Mouse (Mus musculus) myocyte (in vitro differentiated cells): ENCODE results near the gene Cadm4. TPM values are rescaled to one million over a fixed set of nuclear protein-coding genes. Genes with fewer than 3 reads are reported as not detected.

Source experiments
- H3K27me3 ChIP-seq: one replicate; pipeline ENCODE4 v1.6.1; 2011; ENCODE audit not compliant: control insufficient read depth, insufficient read depth, insufficient read length
- H3K36me3 ChIP-seq: one replicate; pipeline ENCODE4 v1.6.1; 2011; ENCODE audit not compliant: control insufficient read depth, insufficient read depth
- H3K4me2 ChIP-seq: one replicate; pipeline ENCODE4 v1.6.1; 2011; ENCODE audit warnings: low read depth, control low read depth
- H3K4me3 ChIP-seq: one replicate; pipeline ENCODE4 v1.5.1; 2011; ENCODE audit warnings: mild to moderate bottlenecking, control low read depth, moderate library complexity
- H3K79me2 ChIP-seq: one replicate; pipeline ENCODE4 v1.6.1; 2011; ENCODE audit not compliant: control insufficient read depth, insufficient read depth
- H3ac ChIP-seq: one replicate; pipeline ENCODE4 v1.6.1; 2011; ENCODE audit not compliant: control insufficient read depth, insufficient read length
- CEBPB ChIP-seq: IDR thresholded peaks from 2 replicates; pipeline ENCODE4 v1.6.1; 2011; ENCODE audit warnings: mild to moderate bottlenecking, moderate library complexity; ENCODE audit not compliant: poor library complexity, insufficient read depth, severe bottlenecking
- E2F4 ChIP-seq: IDR thresholded peaks from one replicate; pipeline ENCODE4 v1.6.1; 2011; ENCODE audit warnings: mild to moderate bottlenecking, control low read depth, moderate library complexity; ENCODE audit not compliant: insufficient read depth
- MAX ChIP-seq: IDR thresholded peaks from one replicate; pipeline ENCODE4 v1.6.1; 2011; ENCODE audit warnings: low read depth, mild to moderate bottlenecking, control low read depth
- MYOD1 ChIP-seq, 3 experiments: IDR thresholded peaks; one replicate each; pipeline ENCODE4 v1.6.1; 2011; ENCODE audit warnings: control low read depth in 2 of 3, low read depth in 2 of 3, mild to moderate bottlenecking in 2 of 3, moderate library complexity in 1 of 3; ENCODE audit not compliant: insufficient read length in 2 of 3, control insufficient read depth in 1 of 3
- MYOG ChIP-seq, 3 experiments: IDR thresholded peaks; one replicate each; pipeline ENCODE4 v1.6.1; 2011; ENCODE audit warnings: control low read depth in 2 of 3, low read depth in 2 of 3, mild to moderate bottlenecking in 2 of 3; ENCODE audit not compliant: insufficient read length in 2 of 3, control insufficient read depth in 1 of 3, insufficient read depth in 1 of 3
- POLR2A ChIP-seq: IDR thresholded peaks from one replicate; pipeline ENCODE4 v1.6.1; 2011; ENCODE audit warnings: low read depth, mild to moderate bottlenecking, control low read depth, moderate library complexity; ENCODE audit not compliant: insufficient read length
- POLR2AphosphoS2 ChIP-seq: IDR thresholded peaks from one replicate; pipeline ENCODE4 v1.6.1; 2011; ENCODE audit warnings: low read depth, control low read depth; ENCODE audit not compliant: insufficient read length
- REST ChIP-seq: IDR thresholded peaks from one replicate; pipeline ENCODE4 v1.6.1; 2011; ENCODE audit warnings: mild to moderate bottlenecking, control low read depth, moderate library complexity; ENCODE audit not compliant: insufficient read depth, insufficient read length
- SRF ChIP-seq: IDR thresholded peaks from one replicate; pipeline ENCODE4 v1.6.1; 2011; ENCODE audit warnings: low read depth; ENCODE audit not compliant: control insufficient read depth, insufficient read length
- TCF12 ChIP-seq: IDR thresholded peaks from one replicate; pipeline ENCODE4 v1.6.1; 2011; ENCODE audit warnings: mild to moderate bottlenecking, control low read depth; ENCODE audit not compliant: poor library complexity, insufficient read depth, severe bottlenecking
- TCF3 ChIP-seq: IDR thresholded peaks from one replicate; pipeline ENCODE4 v1.6.1; 2011; ENCODE audit warnings: low read depth, control low read depth; ENCODE audit not compliant: insufficient read length
- USF1 ChIP-seq: IDR thresholded peaks from one replicate; pipeline ENCODE4 v1.6.1; 2011; ENCODE audit warnings: low read depth, mild to moderate bottlenecking, control low read depth, moderate library complexity
- polyA plus RNA-seq: library from polyadenylated mRNA; unstranded; fragments of >200 nt; fragmentation: generic; extraction: Trizol; gene quantifications from one replicate; pipeline ENCODE4 v1.2.1, GENCODE M21; 2012; ENCODE audit warnings: missing spikeins

Gene Cadm4
- polyA plus RNA-seq, 1 experiment, result 54.4 TPM

DNA sequence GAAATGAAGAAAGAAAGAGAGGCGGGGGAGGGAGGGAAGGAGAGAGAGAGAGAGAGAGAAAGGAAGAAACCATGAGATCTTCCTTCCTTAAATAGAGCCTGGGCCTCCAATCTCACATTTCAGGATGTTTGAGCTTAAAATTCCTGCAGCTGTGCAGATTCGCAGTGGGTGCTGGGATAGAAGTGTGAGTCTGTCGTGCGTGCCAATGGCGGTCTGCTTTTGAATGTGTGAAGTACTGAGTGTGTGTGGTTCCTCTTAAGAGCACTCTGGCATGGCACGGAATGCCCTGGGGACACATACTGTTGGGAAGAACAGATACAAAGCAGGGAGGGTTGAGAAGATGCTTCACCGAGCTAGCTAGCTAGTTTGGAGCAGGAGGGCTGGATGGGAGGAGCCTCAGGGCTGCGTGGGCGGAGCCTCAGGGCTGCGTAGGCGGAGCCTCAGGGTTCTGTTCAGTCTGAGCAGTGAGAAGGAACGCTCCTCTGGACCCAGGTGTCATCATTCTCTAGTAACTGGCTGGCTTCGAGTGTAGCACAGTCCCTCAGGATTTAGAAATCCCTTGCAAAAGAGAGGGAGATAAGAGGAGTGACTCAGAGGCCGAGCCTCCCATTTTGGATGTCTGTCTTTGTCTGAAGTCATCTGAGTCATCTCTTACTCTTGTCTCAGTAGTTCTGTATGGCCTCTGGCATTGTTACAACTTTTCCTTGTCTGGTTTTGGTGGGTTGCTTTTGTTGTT, 32.9 kb upstream of the Cadm4 start:
- Histone ChIP-seq H3K4me3 (no peak overlapping the region), H3K79me2 (no peaks in the 10 kb centered on the region), H3K4me2 (peak overlapping the region; percentile 73), H3K27me3 (no peaks in the 10 kb centered on the region), H3ac (no peak overlapping the region), H3K36me3 (no peaks in the 10 kb centered on the region)
- TF ChIP-seq MAX (no peak), E2F4 (no peak), CEBPB (peak; percentile 67), USF1 (no peak), MYOD1 (IDR thresholded peaks at IDR 0.05; ENCODE audit: control insufficient read depth in 1 of 3, insufficient read length in 2 of 3, low read depth in 2 of 3) (peak in 2 of 3 experiments; percentile 10 to 37), TCF3 (no peak)

DNA sequence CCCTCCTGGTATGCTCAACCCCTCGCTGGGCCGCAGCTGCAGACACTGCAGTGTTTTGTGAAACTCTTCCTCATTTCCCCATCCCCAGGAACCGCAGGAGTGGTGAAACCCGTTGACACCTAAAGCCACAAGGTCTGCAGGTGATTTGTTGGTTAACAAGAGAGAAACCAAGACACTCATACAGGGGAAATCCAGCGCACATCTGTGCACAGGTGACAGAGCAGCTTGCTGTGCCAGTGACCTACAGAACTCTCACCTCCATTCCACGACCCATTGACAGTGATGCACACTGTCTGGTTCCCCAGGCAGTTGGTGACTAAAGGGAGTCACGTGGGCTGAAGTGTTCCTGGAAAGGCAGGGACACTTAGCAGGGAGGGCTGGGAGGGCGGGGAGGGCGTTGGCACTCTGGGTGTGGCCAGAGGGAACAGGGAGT, 31.2 kb upstream of the Cadm4 start:
- no peaks in the 10 kb centered on the region for H3K27me3 ChIP-seq
- H3K4me3 ChIP-seq, result no peak overlapping the region
- H3ac ChIP-seq, result no peak overlapping the region
- TF ChIP-seq POLR2AphosphoS2 (no peak), USF1 (peak; percentile 78)
- H3K79me2 ChIP-seq, result no peaks in the 10 kb centered on the region
- H3K4me2 ChIP-seq, result peak overlapping the region; percentile 9
- no peaks in the 10 kb centered on the region for H3K36me3 ChIP-seq

DNA sequence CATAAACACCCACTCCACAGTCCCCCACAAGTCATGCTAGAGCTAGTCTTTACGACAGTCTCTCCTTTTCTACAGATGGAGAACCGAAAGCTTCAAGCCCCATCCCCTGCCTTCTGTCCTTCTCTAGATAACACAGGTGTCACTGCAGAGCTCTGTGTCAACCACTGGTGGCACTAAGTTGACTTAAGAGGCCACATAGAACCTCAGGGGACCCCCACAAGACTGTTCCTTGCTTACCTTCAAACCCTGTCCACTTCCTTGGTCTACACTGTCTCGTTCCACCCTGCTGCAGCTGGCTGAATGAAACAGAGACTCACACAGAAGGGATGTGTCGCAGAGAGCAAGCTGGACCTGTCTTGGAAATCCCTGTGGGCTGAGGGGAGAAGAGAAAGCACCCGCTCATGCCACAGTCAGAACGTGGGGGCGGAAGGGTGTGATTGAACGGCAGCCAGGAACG, 29.9 kb upstream of the Cadm4 start, which contains the start of gene Irgc1:
Gene Irgc1 (minus strand): TSS at position 443 of the 457 bp plus-strand sequence.
- H3K79me2 ChIP-seq, result no peaks in the 10 kb centered on the region
- H3K27me3 ChIP-seq, result no peaks in the 10 kb centered on the region
- no peaks in the 10 kb centered on the region for H3K36me3 ChIP-seq
- TF ChIP-seq POLR2A (no peak), MAX (no peak), REST (no peak), SRF (no peak), POLR2AphosphoS2 (no peak), MYOG (IDR thresholded peaks at IDR 0.05; ENCODE audit: control insufficient read depth in 1 of 3, insufficient read depth in 1 of 3, insufficient read length in 2 of 3, low read depth in 2 of 3) (no peak), E2F4 (no peak), TCF12 (no peak), MYOD1 (IDR thresholded peaks at IDR 0.05; ENCODE audit: control insufficient read depth in 1 of 3, insufficient read length in 2 of 3, low read depth in 2 of 3) (no peak), TCF3 (no peak)
- no peak within 1 kb of the TSS for H3K4me3 ChIP-seq
- no peak within 1 kb of the TSS for H3ac ChIP-seq
- H3K4me2 ChIP-seq, result peak within 1 kb of the TSS; percentile 77

DNA sequence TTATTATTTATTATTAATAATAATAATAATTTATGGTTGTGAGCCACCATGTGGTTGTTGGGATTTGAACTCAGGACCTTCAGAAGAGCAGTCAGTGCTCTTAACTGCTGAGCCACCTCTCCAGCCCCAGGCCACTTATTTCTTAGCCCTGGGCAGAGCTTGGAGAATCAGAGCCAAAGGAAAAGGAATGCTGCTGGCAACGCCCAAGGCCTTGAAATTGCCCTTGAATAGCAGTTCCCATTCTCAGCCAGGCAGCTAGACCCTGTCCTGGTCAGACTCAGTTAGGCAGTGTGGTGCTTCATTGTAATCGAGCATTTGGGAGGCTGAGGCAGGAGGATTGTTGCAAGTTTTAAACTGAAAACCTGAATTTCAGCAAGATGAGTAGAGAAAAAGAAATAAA, 27.6 kb upstream of the Cadm4 start:
- Histone ChIP-seq H3K36me3 (no peaks in the 10 kb centered on the region), H3K27me3 (no peaks in the 10 kb centered on the region), H3ac (no peak overlapping the region), H3K4me3 (no peak overlapping the region), H3K4me2 (no peak overlapping the region), H3K79me2 (no peaks in the 10 kb centered on the region)
- TF ChIP-seq MYOD1 (IDR thresholded peaks at IDR 0.05; ENCODE audit: control insufficient read depth in 1 of 3, insufficient read length in 2 of 3, low read depth in 2 of 3) (no peak), USF1 (no peak), TCF3 (no peak), TCF12 (no peak), SRF (no peak), POLR2AphosphoS2 (no peak), REST (no peak), POLR2A (no peak), E2F4 (no peak), MYOG (IDR thresholded peaks at IDR 0.05; ENCODE audit: control insufficient read depth in 1 of 3, insufficient read depth in 1 of 3, insufficient read length in 2 of 3, low read depth in 2 of 3) (no peak), MAX (no peak), CEBPB (no peak)

DNA sequence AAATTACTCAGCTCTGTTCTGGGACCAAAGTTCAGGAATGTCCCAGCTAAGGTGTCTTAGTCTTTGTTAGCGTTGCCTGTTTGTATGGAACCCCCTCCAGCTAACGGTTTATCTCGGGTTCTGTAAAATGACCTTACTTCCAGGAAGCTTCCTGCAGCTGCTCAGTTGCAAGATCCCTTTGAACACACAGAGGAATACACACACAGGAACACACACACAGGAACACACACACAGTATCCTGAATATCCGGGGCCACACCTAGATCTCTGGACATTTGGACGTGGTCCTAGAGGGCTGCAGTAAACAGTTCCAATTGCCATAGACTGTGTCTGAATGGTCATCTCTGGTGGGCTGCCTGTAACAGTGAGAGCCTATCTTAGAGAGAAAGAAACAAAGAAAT, 26.1 kb upstream of the Cadm4 start:
- Histone ChIP-seq H3K4me3 (no peak overlapping the region), H3K4me2 (no peak overlapping the region), H3ac (no peak overlapping the region), H3K79me2 (no peaks in the 10 kb centered on the region), H3K36me3 (no peaks in the 10 kb centered on the region), H3K27me3 (no peaks in the 10 kb centered on the region)
- no peak for TF ChIP-seq TCF3
- TF ChIP-seq E2F4, result no peak
- TF ChIP-seq REST, result no peak
- TF ChIP-seq USF1, result no peak
- no peak for TF ChIP-seq POLR2AphosphoS2
